Mouse (Mus musculus) megakaryocyte, embryonic 14.5 days (primary cell): ENCODE results near the gene C1galt1.

Source experiments
- FLI1 ChIP-seq: IDR thresholded peaks from 2 replicates; pipeline ENCODE4 v1.6.1; 2012; ENCODE audit warnings: low read length, inconsistent platforms, mixed read lengths
- GATA1 ChIP-seq: IDR thresholded peaks from 3 replicates; pipeline ENCODE4 v1.6.1; 2012; ENCODE audit warnings: mixed read lengths, low read length, inconsistent platforms, borderline replicate concordance

DNA sequence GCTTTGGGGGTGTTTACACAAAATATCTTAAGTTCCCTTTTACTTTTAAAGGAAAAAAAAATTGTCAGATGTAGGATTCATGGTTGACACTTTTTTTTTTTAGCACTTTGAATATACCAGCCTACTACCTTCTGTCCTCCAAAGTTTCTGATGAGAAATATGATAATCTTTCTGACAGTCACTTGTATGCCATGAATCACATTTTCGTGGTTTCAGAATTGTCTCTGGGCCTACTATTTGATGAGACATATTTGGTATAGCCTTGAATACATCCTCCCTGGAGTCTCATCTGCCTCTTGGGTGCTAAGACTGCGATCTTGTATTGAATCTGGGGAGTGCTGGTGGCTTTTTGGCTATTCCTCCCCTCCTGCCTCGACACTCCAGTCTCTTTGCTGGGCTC is 8.8 kb downstream of the C1galt1 start:
- TF ChIP-seq GATA1 (no peak), FLI1 (no peak)
